Mouse (Mus musculus) kidney, adult 8-10 months (tissue): Measurements from ENCODE around the gene Kcna6.

Source experiments
- DNase-seq, 2 experiments: peaks; one replicate each; pipeline ENCODE4 v3.0.0; 2022

Kcna6 gene

DNA sequence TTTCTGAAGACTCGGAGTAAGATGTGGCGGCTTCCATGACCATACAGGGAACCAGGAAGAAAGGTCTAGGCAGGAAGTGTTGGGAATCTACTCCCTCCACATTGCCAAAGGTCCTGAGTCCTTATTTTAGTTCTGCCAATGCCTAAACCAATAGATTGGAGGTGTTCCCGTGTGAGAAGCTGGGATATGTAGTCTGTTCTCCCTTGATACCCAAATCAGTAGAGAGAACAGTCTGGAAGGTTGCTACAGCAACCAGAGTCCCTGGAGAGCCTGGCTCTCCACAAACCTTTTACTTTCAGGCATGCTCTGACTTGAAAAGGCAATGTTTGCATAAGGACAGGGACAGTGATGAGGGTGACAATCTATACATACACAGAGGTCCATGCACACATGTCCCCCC is 4.7 kb downstream of the Kcna6 start:
- DNase-seq = no peak

DNA sequence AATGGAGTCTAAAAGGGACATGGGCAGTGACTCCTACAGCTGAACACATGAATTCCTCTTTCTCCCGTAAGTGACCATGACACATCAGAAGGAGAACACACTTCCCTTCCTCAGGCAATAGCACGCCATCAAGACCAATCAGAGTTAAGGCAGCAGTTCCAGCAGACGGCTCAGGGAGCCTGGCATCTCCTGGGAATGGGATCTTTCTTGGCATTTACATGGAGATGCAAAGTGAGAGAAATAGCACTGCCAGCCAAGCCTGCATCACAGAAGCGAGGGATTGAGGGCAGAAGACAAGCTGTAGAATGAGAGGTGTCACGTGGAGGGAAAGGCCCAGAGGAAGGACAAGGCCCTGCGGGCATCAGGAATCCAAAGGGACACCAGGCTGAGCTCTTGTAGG is 7.8 kb downstream of the Kcna6 start:
- DNase-seq = no peak

DNA sequence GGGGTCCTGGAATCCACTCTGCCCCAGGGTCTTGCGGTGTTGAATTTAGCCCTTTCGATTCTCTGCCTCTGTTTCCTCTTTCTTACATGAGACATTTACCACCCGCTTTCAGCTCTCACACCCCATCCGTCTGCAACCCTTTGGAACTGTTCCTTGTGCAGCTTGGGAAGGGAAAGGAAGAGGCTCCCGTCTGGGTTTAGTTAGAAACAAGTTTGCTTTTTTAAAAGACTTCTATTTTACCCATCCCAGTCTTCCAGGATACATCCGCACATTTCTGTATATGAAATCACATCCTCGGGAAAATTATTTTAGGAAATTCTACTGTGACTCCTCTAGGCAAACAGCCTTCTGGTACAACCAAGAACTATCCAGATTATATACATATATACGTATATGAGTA is 11.7 kb downstream of the Kcna6 start:
- DNase-seq = no peak

DNA sequence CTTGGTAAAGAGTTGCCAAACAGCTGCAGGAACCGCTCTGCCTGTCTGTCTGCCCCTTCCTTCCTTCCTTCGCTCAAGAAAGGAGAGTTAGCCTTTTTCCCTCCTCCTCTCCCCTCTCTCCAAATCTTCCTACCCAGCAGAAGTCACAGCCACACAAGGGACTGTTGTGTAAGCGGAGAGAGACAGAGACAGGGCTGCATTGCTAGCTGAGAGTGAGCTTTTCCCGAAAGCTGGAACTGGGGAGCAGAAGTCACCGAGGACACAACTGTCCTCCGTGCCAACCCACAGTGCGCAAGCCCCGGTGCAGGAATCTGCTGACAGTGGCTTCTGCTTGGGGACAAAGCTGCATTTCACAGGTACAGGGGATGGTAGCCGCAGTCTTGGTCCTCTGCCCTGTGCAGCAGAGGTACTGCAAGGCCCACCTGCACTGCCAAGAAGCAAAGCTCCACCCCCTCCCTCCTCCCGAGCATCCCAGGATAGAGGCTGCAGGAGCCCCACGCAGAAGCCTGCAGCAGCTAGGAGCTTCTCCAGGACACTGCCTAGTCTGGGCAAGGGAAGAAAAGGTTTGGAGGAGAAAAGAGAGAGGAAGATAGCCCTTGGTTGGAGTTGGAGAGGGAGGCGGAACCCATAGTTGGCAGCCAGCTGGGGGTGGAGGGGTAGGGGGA is 21.9 kb downstream of the Kcna6 start:
- no peak for DNase-seq

DNA sequence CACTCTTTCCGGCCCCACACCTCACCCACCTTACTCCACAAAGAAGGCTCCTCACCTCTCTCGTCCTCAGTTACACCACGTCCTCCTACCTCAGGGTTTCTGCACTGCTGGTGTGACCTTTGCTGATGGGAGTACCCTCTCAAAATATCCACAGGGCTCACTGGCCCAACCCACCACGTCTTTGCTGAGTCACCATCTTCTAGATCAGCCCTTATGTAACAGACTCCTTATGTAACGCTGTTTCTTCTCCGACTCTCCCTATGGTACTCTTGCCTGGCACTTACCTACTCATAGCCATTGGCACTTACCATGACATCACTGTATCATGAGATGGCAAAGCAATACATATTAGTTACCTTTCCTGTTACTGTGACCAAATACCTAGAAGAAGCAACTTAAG is 27.9 kb downstream of the Kcna6 start:
- peak in 1 of 2 experiments; percentile 7 for DNase-seq

DNA sequence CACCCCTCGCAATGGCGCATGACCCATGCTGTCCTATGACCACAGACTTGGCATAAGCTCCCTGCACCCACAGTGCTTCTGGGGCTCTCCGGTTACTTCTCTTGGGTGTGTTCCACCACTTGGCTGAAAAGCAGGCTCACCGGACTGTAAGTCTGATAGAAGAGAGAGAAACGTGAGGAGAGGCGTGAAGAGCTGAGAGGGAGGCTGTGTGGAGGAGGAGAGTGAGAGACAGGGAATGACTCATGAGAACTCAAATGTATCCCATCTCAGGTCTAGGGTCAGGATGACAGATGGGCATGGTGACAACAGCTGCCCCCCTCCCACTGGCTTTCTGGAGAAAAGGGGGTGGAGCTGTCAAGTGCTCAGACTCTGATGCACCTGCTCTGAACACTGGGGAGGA is 34.5 kb downstream of the Kcna6 start:
- DNase-seq = no peak

DNA sequence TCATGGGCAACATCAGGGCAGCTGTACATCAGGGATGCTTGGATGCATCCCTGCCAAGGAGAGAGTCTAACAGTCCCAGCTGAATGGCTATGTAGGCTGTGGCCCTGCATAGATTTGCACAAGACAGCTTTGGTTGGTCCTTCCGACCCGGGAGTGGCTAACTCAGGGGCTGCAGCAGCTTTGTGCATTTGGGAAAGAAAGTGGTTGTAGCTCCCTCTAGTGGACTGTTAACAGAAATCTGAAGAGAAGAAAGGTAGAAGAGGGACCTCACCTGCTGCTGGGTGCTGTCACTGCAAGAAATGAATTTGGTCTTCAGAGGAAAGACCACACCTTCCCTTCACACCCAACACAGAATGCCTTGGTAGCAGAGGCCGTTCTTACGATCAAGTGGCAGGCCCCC is 36.0 kb downstream of the Kcna6 start:
- no peak for DNase-seq

DNA sequence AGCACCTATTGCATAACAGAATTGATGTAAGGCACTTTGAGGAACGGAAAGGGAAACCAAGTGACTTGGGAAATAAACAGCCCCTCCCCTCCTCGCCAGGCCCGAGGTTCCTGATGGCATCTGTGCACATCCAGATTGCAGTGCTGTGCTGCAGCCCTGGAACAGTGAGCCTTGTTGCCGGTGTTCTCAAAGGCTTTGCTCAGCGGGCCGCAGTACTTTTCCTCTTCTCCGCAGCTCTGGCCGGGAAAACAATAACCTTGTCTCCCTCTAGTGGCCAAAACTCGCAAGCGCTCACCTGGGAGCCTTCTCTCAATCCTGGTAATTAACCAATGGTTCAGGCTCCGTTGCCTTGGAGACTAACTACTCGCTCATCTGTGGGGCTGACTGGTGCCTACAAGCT is 38.4 kb downstream of the Kcna6 start:
- DNase-seq = peak; percentile 62 to 78

DNA sequence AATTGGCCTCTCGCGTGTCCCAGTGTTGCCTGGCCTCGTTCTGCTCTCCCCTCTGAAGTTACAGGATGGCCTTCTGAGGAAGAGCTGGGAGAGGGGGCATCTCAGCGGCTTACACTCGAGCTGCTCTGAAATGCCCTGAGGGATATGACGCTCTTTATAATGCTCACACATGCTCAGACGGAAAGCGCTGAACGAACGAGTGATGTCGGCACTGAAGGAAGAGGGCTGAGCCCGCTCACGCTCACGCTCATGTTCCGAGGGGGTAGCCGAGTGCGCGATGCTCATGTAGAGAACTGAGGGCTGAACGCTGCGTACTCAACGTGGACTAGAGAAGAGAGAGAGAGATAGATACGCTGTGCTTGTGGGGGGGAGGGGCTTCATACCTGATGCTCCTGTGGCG is 39.3 kb downstream of the Kcna6 start:
- DNase-seq = no peak

DNA sequence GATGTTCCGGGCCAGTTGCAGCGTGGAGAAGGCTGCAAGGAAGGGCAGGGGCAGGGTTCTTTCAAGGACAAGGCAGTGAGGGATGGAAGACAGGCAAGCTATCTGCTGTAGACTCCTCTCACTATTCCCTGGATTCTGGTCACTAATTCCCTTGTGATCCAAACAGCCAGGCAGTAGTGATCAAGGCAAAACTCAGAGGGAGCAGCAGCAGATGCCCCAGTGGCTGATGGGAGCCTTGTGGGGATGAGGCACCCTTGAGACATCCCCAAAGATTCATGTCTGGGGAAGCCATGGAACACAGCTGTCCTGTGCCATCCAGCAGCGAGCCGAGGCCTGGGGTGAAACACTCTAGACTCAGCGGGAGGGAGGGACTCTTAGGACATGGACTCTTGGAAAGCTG is 40.5 kb downstream of the Kcna6 start:
- no peak for DNase-seq

DNA sequence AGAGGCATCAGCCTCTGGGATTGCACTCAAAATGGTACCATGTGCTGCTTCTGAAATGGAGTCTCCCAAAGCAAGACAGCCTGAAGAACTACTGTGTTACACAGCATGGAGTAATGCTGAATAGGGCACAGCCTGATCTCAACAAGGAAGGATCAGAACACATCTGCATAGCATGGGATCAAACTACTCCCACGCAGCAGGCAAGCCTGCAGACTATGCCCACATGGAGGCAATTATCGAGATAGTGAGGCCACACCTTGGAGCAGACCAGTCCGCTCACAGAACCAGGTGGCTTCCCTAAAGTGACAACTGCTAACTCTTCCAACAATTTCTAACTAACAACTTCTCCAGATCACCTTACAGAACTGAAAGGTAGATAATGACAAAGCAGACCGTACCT is 53.4 kb downstream of the Kcna6 start:
- DNase-seq = no peak

DNA sequence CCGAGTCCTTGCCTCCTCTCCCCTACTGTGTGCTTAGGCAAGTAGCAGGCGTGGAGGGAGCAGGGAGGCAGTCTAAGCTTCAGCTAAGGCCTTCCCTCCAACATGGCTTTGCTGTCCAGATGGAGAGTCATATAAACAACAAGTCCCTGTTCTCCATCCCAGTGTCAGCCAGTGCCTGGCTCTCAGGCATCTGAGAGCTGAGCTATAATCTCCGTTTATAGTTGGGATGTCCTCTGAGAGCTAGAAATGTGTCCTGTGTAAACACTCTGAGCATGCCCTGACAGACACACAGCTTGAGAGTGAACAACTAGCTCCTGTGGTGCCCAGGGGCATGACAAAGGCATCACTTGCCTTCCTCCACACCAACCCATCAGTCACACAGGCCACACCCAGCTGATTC is 55.3 kb downstream of the Kcna6 start:
- no peak for DNase-seq

DNA sequence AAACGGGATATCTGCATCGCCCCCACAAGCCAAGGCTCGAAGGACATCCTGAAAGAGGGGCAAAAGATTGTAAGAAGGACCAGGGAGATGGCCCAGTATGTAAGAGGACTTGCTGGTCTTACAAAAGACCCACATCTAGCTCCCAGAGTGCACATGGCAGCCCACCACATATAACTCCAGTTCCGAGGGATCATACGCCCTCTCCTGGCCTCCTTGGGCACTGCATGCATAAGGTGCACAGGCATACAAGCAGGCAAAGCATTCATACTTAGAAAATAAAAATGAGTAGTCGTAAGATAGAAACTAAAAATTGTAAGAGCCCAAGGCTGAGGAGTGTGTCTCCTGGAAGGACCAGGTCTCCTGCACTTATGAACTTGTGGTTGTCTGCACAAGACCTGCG is 61.5 kb downstream of the Kcna6 start:
- DNase-seq = peak in 1 of 2 experiments; percentile 12

DNA sequence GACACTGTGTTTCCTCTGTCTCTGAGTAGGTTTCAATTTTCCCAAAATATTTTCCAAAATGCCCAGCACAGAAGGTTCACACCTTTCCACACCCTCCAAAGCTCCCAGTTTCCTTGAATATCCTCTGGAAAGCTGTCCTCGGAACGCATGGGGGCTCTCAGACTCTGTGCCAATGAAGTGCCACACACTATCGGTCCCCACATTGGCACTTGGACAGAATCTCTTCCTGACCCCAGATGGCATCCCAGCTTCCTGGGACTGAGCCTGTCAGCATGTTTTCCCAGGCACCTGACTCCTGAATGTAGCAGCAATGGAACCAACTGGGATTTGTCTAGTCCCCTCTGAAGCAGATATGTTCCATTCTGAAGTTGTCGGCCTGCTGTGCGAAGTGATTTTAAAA is 73.5 kb downstream of the Kcna6 start:
- no peak for DNase-seq

DNA sequence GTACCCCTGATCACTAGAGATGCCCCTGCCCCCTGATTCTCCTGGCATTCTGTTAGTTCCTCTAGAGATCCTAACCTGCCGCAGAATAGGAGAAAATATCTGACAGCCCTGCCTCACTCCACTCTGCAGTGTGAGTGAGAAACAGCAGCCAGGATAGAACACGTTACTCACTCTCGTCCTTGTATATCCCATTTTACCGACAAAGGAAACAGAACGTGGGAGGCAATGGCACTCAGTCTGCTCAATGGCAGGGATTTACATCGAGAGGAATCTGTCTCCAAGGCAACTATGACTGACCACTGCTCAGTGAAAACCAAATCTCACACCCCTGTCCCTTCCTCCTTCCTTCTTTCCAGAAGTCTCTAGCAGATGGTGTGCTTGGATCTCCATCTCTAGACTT is 74.4 kb downstream of the Kcna6 start:
- DNase-seq = no peak

DNA sequence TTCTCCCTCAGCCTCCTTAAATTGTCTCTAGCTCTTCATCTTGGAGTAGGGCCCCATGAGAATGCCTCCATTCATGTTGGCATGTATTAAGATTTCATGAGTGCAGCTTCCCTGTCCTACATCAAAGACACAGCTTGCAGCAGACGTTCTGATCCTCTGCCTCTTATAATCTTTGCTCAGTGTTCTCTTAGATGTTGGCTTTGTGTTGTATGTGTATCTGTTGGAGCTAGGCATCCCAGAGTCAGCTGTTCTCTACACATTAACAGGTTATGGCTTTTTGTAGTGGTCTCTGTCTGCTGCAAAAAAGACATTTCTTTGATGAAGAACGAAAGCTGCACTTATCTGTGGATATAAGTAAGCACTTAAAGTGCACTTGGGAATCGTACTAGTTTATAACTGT is 75.9 kb downstream of the Kcna6 start:
- DNase-seq = no peak
